Mouse (Mus musculus) midbrain, embryonic 11.5 days (tissue): ENCODE data around the gene Sbk3. TPM values are rescaled to one million over a fixed set of nuclear protein-coding genes. Genes with fewer than 3 reads are reported as not detected.
"Not testable (repeated sequence)": the region's sequence is repeated elsewhere in the genome, so short reads cannot be mapped to it uniquely, and the experiment has no call there.

Experiments
- ATAC-seq: fragments of 200-750 bp; cut with Nextera tagmentation; 2 replicates; pipeline ENCODE4 v1.8.0; 2017; ENCODE audit warnings: moderate TSS enrichment, moderate library complexity; ENCODE audit not compliant: low FRiP score
- DNase-seq: peaks from one replicate; pipeline ENCODE4 v3.0.0; 2015; ENCODE audit warnings: low spot score; ENCODE audit errors: missing footprints
- H3K27ac ChIP-seq: fragments of 300-500 bp; sonication (generic); 2 replicates; pipeline ENCODE4 v1.5.1; 2014; ENCODE audit warnings: low read depth, low read length
- H3K27me3 ChIP-seq: fragments of 300-500 bp; sonication (generic); 2 replicates; pipeline ENCODE4 v1.6.1; 2014; ENCODE audit warnings: mild to moderate bottlenecking, low read length, moderate library complexity, mixed read lengths; ENCODE audit not compliant: control insufficient read depth, insufficient read depth
- H3K36me3 ChIP-seq: fragments of 300-500 bp; sonication (generic); 2 replicates; pipeline ENCODE4 v1.6.1; 2014; ENCODE audit warnings: mild to moderate bottlenecking, low read length, moderate library complexity, mixed read lengths; ENCODE audit not compliant: control insufficient read depth, insufficient read depth
- H3K4me1 ChIP-seq: fragments of 300-500 bp; sonication (generic); 2 replicates; pipeline ENCODE4 v1.6.1; 2014; ENCODE audit warnings: low read length; ENCODE audit not compliant: control insufficient read depth, insufficient read depth
- H3K4me2 ChIP-seq: fragments of 300-500 bp; sonication (generic); 2 replicates; pipeline ENCODE4 v1.6.1; 2014; ENCODE audit warnings: mild to moderate bottlenecking, moderate library complexity
- H3K4me3 ChIP-seq: fragments of 300-500 bp; sonication (generic); 2 replicates; pipeline ENCODE4 v1.5.1; 2014; ENCODE audit warnings: low read depth, low read length
- H3K9ac ChIP-seq: fragments of 300-500 bp; sonication (generic); 2 replicates; pipeline ENCODE4 v1.6.1; 2014; ENCODE audit warnings: low read length
- H3K9me3 ChIP-seq: fragments of 300-500 bp; sonication (generic); 2 replicates; pipeline ENCODE4 v1.6.1; 2016; ENCODE audit warnings: low read length; ENCODE audit not compliant: control insufficient read depth
- WGBS: fragments of 180-500 bp; shearing (Covaris S2); extraction: QIAGEN DNeasy Blood & Tissue Kit; methylation state at CpG from one replicate; pipeline ENCODE4 v1.1.7; 2014; 5-methylcytosine and 5-hydroxymethylcytosine counted together
- polyA plus RNA-seq: library from polyadenylated mRNA; unstranded; fragments of >200 nt; fragmentation: Nextera tagmentation; extraction: Ambion mirVana; gene quantifications from 2 replicates; pipeline ENCODE4 v1.2.1, GENCODE M21; 2014

The Sbk3 gene
- polyA plus RNA-seq, 1 experiment from 2014 or later = not detected

DNA sequence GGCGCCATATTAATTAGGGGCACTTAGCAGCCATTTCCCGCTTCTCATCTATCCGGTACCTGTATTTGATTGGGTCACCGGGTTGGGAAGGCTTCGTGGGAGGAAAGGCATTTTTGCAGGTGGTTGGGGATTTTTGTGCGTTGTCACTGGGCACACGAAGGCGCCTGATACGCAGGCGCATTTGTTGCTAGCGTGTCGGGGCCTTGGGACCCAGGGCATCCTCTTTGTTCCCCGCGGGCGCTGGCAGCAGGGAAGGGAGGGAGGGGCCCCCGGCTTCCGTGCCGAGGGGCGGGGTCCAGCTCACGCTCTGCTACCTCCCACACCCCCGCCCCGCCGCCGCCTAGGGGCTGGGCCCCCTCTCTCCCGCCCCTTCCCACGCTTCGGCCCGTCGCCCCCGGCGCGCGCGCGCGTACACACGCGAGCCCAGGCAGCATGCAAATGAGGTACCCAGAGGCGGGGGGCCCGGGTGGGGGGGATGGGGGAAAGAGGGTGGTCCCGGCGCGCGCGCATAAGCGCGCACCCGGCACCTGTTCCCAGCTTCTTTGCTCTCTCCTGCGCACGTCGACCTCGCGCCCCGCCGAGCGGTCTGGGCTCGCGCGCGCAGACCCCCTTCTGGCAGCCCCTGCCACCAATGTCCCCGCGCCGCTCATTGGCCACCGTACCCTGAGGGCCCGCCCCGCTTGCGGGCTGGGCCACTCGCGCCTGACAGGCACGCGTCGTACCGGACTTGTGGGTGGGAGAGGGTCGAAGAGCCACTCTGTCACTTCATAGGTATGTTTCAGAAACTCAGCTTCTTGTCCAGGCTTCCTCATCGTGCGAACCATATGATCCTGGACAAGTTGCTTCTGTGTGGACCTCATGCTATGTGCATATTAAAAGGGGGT, 44.4 kb upstream of the Sbk3 start, which contains the start of gene Gm44973:
Gene Gm44973, plus strand, starts transcription at position 379 of the 884 bp plus-strand sequence.
- H3K4me1 ChIP-seq = no peaks in the 10 kb centered on the region
- under 1% methylated on average over 50 of the region's 76 CpGs for WGBS
- H3K36me3 ChIP-seq = peaks cover 19% of the 10 kb centered on the region
- peak; percentile 99 for DNase-seq
- H3K9me3 ChIP-seq = no peaks in the 10 kb centered on the region
- ATAC-seq = peak; percentile 84
- peak within 1 kb of the TSS; percentile 54 for H3K4me2 ChIP-seq
- no peaks in the 10 kb centered on the region for H3K27me3 ChIP-seq
- H3K4me3 ChIP-seq = peak within 1 kb of the TSS; percentile 65
- H3K27ac ChIP-seq = peak within 1 kb of the TSS; percentile 96
- H3K9ac ChIP-seq = peak within 1 kb of the TSS; percentile 89

GRCm38 (mm10) chr7:5014251-5015117, 43.5 kb upstream of the Sbk3 start, which contains the start of the genes Zfp524 and Fiz1:
Gene Zfp524 (plus strand): TSS chr7:5014415.
Gene Fiz1 (minus strand): TSS chr7:5014697.
- Histone ChIP-seq H3K9ac (peak within 1 kb of the TSS; percentile 89), H3K4me1 (no peaks in the 10 kb centered on the region), H3K27me3 (no peaks in the 10 kb centered on the region), H3K27ac (peak within 1 kb of the TSS; percentile 96), H3K36me3 (peaks cover 21% of the 10 kb centered on the region), H3K4me2 (peak within 1 kb of the TSS; percentile 54), H3K9me3 (no peaks in the 10 kb centered on the region), H3K4me3 (peak within 1 kb of the TSS; percentile 65)
- ATAC-seq (peak; percentile 81), DNase-seq (peak; percentile 100)
- WGBS = under 1% methylated on average over 42 of the region's 42 CpGs

DNA sequence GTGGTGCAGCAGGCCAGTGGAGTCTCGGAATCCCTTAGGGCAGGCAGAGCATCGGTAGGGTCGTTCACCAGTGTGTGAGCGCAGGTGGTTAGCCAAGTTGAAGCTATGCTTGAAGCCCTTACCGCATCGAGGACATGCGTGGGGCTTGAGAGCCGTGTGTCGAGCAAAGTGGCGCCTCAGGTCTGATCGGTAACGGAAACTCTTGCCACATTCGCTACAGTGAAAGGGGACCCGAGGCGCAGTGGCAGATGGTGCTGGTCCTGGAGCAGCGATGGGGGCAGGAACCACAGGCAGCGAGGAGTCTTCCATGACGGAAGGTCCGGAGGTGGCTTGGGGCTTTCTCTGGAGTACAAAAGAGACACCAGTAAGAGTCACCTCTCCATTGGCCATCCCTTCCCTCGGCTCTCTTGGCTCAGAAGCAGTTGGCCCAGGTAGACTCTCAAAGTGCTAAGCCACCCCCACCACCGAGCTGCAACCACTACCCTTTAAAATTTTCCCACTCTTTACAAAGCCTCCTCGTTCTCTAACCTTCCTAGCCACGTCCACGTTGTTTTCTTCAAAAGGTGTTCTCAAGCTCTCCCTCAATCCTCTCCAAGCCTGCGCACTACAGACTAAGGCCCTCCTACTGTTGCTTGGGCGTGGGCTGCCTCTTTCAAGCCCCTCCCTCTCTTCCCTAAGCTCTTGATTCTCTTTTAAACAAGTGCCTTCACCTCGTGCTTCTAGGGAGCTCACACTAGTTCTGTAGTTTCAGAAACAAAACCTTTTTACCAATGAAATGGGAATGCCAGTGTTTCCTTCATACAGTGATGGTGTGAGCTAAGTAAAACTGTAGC, 41.9 kb upstream of the Sbk3 start:
- Histone ChIP-seq H3K27me3 (no peaks in the 10 kb centered on the region), H3K4me1 (no peaks in the 10 kb centered on the region), H3K9ac (no peak overlapping the region), H3K4me2 (no peak overlapping the region), H3K4me3 (no peak overlapping the region), H3K9me3 (no peaks in the 10 kb centered on the region), H3K27ac (no peak overlapping the region), H3K36me3 (peaks cover 32% of the 10 kb centered on the region)
- no peak for DNase-seq
- WGBS = 89% methylated on average over 27 of the region's 27 CpGs
- ATAC-seq = no peak

DNA sequence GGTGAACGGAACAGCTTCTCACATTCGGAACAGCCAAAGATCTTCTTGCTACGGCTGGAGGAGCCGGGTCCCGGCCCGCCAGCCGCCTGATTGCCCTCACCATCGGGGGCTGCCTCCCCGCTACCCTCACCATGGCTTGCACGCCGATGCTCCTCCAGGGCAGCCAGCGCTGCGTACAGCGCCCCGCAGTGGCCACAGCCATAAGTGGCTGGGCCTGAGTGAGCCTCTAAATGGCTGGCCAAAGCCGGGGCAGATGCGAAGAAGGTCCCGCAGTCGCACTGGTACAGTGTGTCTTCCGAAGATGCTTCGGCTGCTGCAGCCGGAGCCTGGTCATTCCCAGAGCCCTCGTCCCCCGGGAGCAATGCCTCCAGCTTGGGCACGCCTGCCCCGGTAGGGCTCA, 37.3 kb upstream of the Sbk3 start:
- peaks cover 43% of the 10 kb centered on the region for H3K36me3 ChIP-seq
- H3K9ac ChIP-seq = no peak overlapping the region
- DNase-seq = no peak
- 95% methylated on average over 26 of the region's 26 CpGs for WGBS
- ATAC-seq = no peak
- no peaks in the 10 kb centered on the region for H3K27me3 ChIP-seq
- no peak overlapping the region for H3K27ac ChIP-seq
- no peaks in the 10 kb centered on the region for H3K9me3 ChIP-seq
- no peaks in the 10 kb centered on the region for H3K4me1 ChIP-seq
- H3K4me2 ChIP-seq = no peak overlapping the region
- H3K4me3 ChIP-seq = no peak overlapping the region

DNA sequence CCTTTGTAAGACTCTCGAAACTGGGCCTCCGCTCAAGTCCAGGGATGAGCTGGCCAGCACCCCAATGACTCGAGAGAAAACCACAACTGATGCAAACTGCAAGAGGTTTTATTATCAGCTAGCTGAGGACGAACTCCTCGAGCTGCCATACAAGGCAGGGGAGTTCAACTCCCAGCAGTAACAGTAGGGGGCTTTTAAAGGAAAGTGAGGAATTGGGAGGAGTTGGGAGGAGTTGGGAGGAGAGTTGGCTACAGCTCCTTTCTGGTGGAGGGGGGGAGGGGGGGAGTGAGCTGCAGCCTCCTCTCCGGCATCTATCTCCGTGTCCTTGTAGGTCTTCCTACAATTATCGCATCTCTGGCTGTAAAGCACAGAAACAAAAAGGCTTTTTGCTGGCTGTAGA, 31.9 kb upstream of the Sbk3 start:
- not testable (repeated sequence) for H3K9ac ChIP-seq, H3K27ac ChIP-seq, H3K4me3 ChIP-seq, ATAC-seq, H3K4me2 ChIP-seq, H3K4me1 ChIP-seq, H3K9me3 ChIP-seq, DNase-seq, H3K27me3 ChIP-seq
- H3K36me3 ChIP-seq = peaks cover 11% of the 10 kb centered on the region
- WGBS = 66% methylated on average over 8 of the region's 8 CpGs

DNA sequence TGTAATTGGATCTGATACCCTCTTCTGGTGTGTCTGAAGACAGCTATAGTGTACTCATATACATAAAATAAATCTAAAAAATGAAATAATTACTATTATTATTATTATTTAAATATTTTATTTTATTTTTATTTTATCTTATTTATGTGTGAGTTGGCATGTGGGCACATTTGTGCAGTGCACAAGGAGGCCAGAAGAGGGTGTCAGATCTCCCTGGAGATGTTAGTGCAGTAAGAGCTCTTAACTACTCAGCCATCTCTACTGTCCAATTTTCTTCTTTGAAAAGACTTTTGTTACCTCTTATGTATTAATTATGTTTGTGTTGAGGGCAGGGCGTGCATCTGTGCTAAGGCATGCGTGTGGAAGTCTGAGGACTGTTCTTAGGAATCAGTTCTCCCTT, 28.9 kb upstream of the Sbk3 start:
- no peak for DNase-seq
- H3K36me3 ChIP-seq = no peaks in the 10 kb centered on the region
- H3K4me3 ChIP-seq = no peak overlapping the region
- H3K4me2 ChIP-seq = no peak overlapping the region
- H3K9me3 ChIP-seq = no peaks in the 10 kb centered on the region
- H3K4me1 ChIP-seq = peaks cover 9% of the 10 kb centered on the region
- no peak for ATAC-seq
- no peak overlapping the region for H3K27ac ChIP-seq
- no peaks in the 10 kb centered on the region; the same call in 1 of the 2 replicates for H3K27me3 ChIP-seq
- WGBS = 83% methylated on average over 2 of the region's 2 CpGs
- no peak overlapping the region for H3K9ac ChIP-seq

- Histone ChIP-seq H3K4me2 (peak overlapping the region; percentile 76), H3K4me3 (peak overlapping the region; percentile 74), H3K9ac (peak overlapping the region; percentile 92), H3K4me1 (peaks cover 20% of the 10 kb centered on the region), H3K9me3 (no peaks in the 10 kb centered on the region), H3K27me3 (peaks cover 18% of the 10 kb centered on the region), H3K27ac (no peak overlapping the region), H3K36me3 (peaks cover 10% of the 10 kb centered on the region)
- WGBS = 67% methylated on average over 6 of the region's 8 CpGs
- ATAC-seq = no peak
- no peak for DNase-seq
Measured at GRCm38 (mm10) chr7:4996934-4997333, 26.0 kb upstream of the Sbk3 start.
